Mouse (Mus musculus): ENCODE measurements around the gene Cd200r3. TPM values are rescaled to one million over a fixed set of nuclear protein-coding genes. Genes with fewer than 3 reads are reported as not detected.

Gene Cd200r3
- polyA plus RNA-seq, 2 experiments: 0.68 to 0.98 TPM

DNA sequence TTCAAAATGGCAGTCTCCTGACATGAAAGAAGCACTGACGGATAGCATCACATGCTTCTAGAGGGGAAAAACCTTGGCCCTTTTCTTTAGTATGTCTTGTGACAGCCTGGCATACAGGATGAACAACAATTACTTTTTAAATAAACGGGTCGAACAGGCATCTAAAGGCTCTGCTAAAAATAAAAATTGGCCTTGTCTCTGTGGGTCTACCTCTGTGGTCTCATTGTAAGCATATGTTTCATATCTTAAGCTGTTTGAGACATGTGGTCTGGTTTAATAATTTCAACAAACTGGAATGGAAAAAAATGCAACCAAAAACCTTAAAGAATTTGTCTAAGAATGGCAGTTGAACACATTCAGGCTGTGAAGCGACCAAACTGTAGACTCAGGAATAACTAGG is 27.4 kb downstream of the Cd200r3 start:
- Histone ChIP-seq H3K27me3 (ENCODE audit: control insufficient read depth, insufficient read depth, low read length) (no peaks in the 10 kb centered on the region), H3K4me1 (replicated peaks; ENCODE audit: control insufficient read depth in 2 of 2, insufficient read depth in 2 of 2, low read length in 1 of 2) (no peaks in the 10 kb centered on the region), H3K27ac (no peak overlapping the region), H3K9ac (replicated peaks) (no peak overlapping the region), H3K4me2 (ENCODE audit: low read depth) (no peak overlapping the region), H3K4me3 (ENCODE audit: insufficient read depth in 1 of 2, low read depth in 2 of 2, low read length in 2 of 2) (no peak overlapping the region), H3K9me3 (ENCODE audit: control insufficient read depth, low read length) (no peaks in the 10 kb centered on the region), H3K36me3 (replicated peaks; ENCODE audit: control insufficient read depth, insufficient read depth, low read depth) (no peaks in the 10 kb centered on the region)
- no peak for ATAC-seq (ENCODE audit: insufficient read depth)
- WGBS (ENCODE audit: insufficient replicate concordance): 54% methylated on average over 4 of the region's 4 CpGs
- DNase-seq (ENCODE audit: low read depth in 3 of 3, low spot score in 3 of 3): no peak
- TF ChIP-seq CTCF (IDR thresholded peaks at IDR 0.05; ENCODE audit: low read depth): no peak
- TF ChIP-seq EP300 (IDR thresholded peaks at IDR 0.05; ENCODE audit: low read depth): no peak

DNA sequence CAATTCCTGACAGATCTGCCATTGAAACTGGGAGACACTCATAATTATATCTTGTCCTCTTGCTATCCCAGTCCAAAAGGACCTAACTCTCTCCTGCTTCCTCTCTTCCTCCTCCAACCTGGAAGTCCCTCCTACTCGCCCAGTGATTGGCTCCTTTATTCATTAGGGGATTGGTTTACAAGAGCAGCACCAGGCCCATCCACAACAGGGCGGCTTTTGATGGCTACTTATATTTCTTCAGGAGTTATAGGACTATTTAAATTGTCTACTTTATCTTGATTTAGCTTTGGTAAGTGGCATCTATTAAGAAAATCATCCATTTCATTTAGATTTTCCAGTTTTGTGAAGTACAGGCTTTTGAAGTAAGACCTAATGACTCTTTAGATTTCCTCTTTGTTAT is 30.6 kb downstream of the Cd200r3 start:
- no peaks in the 10 kb centered on the region for H3K9me3 ChIP-seq (ENCODE audit: control insufficient read depth, low read length)
- no peak overlapping the region for H3K27ac ChIP-seq
- ATAC-seq (ENCODE audit: insufficient read depth): no peak
- no peaks in the 10 kb centered on the region for H3K27me3 ChIP-seq (ENCODE audit: control insufficient read depth, insufficient read depth, low read length)
- H3K4me2 ChIP-seq (ENCODE audit: low read depth): no peak overlapping the region
- no peak overlapping the region for H3K9ac ChIP-seq (replicated peaks)
- H3K4me1 ChIP-seq (replicated peaks; ENCODE audit: control insufficient read depth in 2 of 2, insufficient read depth in 2 of 2, low read length in 1 of 2): no peaks in the 10 kb centered on the region
- WGBS (ENCODE audit: insufficient replicate concordance): 51% methylated on average over 2 of the region's 2 CpGs
- H3K36me3 ChIP-seq (replicated peaks; ENCODE audit: control insufficient read depth, insufficient read depth, low read depth): no peaks in the 10 kb centered on the region
- TF ChIP-seq EP300 (IDR thresholded peaks at IDR 0.05; ENCODE audit: low read depth): no peak
- DNase-seq (ENCODE audit: low read depth in 3 of 3, low spot score in 3 of 3): no peak
- no peak overlapping the region for H3K4me3 ChIP-seq (ENCODE audit: insufficient read depth in 1 of 2, low read depth in 2 of 2, low read length in 2 of 2)

DNA sequence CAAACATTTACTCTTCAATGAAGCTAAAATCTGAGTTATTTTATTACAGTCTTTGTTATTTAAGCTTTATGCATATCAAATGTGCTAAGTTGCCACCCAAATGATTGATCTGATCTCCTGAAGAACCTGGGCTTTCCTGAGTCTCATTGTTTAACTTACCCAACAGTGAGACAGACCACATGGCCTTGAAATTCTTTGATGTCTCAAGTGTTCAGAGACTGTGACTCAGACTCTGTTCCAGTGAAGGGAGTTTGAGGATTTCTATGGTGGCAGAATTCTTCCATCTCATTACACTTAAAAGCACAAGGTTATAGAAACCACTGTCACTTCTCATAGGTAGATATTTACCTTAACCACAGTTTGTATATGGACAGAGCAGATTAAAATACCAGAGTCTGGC is 32.6 kb downstream of the Cd200r3 start:
- H3K9me3 ChIP-seq (ENCODE audit: control insufficient read depth, low read length): no peaks in the 10 kb centered on the region
- H3K27ac ChIP-seq: no peak overlapping the region
- H3K9ac ChIP-seq (replicated peaks): no peak overlapping the region
- no peaks in the 10 kb centered on the region for H3K36me3 ChIP-seq (replicated peaks; ENCODE audit: control insufficient read depth, insufficient read depth, low read depth)
- ATAC-seq (ENCODE audit: insufficient read depth) (no peak), DNase-seq (ENCODE audit: low read depth in 3 of 3, low spot score in 3 of 3) (no peak)
- no peak overlapping the region for H3K4me3 ChIP-seq (ENCODE audit: insufficient read depth in 1 of 2, low read depth in 2 of 2, low read length in 2 of 2)
- no peak overlapping the region for H3K4me2 ChIP-seq (ENCODE audit: low read depth)
- H3K4me1 ChIP-seq (replicated peaks; ENCODE audit: control insufficient read depth in 2 of 2, insufficient read depth in 2 of 2, low read length in 1 of 2): no peaks in the 10 kb centered on the region
- no peaks in the 10 kb centered on the region for H3K27me3 ChIP-seq (ENCODE audit: control insufficient read depth, insufficient read depth, low read length)
- no peak for TF ChIP-seq CTCF (IDR thresholded peaks at IDR 0.05; ENCODE audit: low read depth)
- no peak for TF ChIP-seq EP300 (IDR thresholded peaks at IDR 0.05; ENCODE audit: low read depth)

- H3K4me2 ChIP-seq (ENCODE audit: low read depth): no peak overlapping the region
- no peaks in the 10 kb centered on the region for H3K36me3 ChIP-seq (replicated peaks; ENCODE audit: control insufficient read depth, insufficient read depth, low read depth)
- 61% methylated on average over 6 of the region's 6 CpGs for WGBS (ENCODE audit: insufficient replicate concordance)
- H3K4me1 ChIP-seq (replicated peaks; ENCODE audit: control insufficient read depth in 2 of 2, insufficient read depth in 2 of 2, low read length in 1 of 2): no peaks in the 10 kb centered on the region
- ATAC-seq (ENCODE audit: insufficient read depth): no peak
- no peak overlapping the region for H3K27ac ChIP-seq
- H3K4me3 ChIP-seq (ENCODE audit: insufficient read depth in 1 of 2, low read depth in 2 of 2, low read length in 2 of 2): no peak overlapping the region
- H3K9me3 ChIP-seq (ENCODE audit: control insufficient read depth, low read length): no peaks in the 10 kb centered on the region
- DNase-seq (ENCODE audit: low read depth in 3 of 3, low spot score in 3 of 3): no peak
- H3K27me3 ChIP-seq (ENCODE audit: control insufficient read depth, insufficient read depth, low read length): no peaks in the 10 kb centered on the region
- no peak overlapping the region for H3K9ac ChIP-seq (replicated peaks)
- TF ChIP-seq CTCF (IDR thresholded peaks at IDR 0.05; ENCODE audit: low read depth): no peak
- TF ChIP-seq EP300 (IDR thresholded peaks at IDR 0.05; ENCODE audit: low read depth): no peak
These were observed 33.6 kb downstream of the Cd200r3 start for GRCm38 (mm10) chr16:44976892-44977633.

DNA sequence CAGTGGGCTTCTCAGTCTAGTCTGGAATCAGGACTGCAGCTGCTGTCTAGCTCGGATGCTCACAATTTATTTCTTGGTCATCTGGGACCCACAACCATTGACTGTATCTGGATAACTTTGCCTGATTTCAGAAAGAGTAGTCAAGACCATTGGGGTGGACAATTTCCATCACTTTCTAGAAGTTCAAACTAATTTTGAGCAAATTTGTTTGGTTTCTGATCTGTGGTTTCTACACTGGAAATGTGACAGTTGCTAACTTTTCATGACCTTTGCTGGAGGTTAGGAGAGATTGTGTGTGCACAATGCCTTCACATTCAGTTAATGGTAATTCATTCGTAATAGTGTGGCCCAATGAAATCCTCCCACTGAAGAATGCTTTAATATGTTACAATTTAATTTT is 34.7 kb downstream of the Cd200r3 start:
- WGBS (ENCODE audit: insufficient replicate concordance): 44% methylated on average over 2 of the region's 2 CpGs
- no peaks in the 10 kb centered on the region for H3K9me3 ChIP-seq (ENCODE audit: control insufficient read depth, low read length)
- DNase-seq (ENCODE audit: low read depth in 3 of 3, low spot score in 3 of 3) (no peak), ATAC-seq (ENCODE audit: insufficient read depth) (no peak)
- H3K4me1 ChIP-seq (replicated peaks; ENCODE audit: control insufficient read depth in 2 of 2, insufficient read depth in 2 of 2, low read length in 1 of 2): no peaks in the 10 kb centered on the region
- H3K36me3 ChIP-seq (replicated peaks; ENCODE audit: control insufficient read depth, insufficient read depth, low read depth): no peaks in the 10 kb centered on the region
- TF ChIP-seq EP300 (IDR thresholded peaks at IDR 0.05; ENCODE audit: low read depth) (no peak), CTCF (IDR thresholded peaks at IDR 0.05; ENCODE audit: low read depth) (no peak)
- no peak overlapping the region for H3K27ac ChIP-seq
- no peak overlapping the region for H3K4me2 ChIP-seq (ENCODE audit: low read depth)
- no peaks in the 10 kb centered on the region for H3K27me3 ChIP-seq (ENCODE audit: control insufficient read depth, insufficient read depth, low read length)
- no peak overlapping the region for H3K4me3 ChIP-seq (ENCODE audit: insufficient read depth in 1 of 2, low read depth in 2 of 2, low read length in 2 of 2)
- H3K9ac ChIP-seq (replicated peaks): no peak overlapping the region

Measured in liver, embryonic 14.5 days (tissue).